Mouse (Mus musculus) heart, embryonic 11.5 days (tissue): ENCODE data around the gene C9. TPM values are rescaled to one million over a fixed set of nuclear protein-coding genes. Genes with fewer than 3 reads are reported as not detected.

ENCODE experiments used
- ATAC-seq: fragments of 200-750 bp; cut with Nextera tagmentation; replicated peaks from 2 replicates; pipeline ENCODE4 v1.8.0; 2017; ENCODE audit warnings: moderate library complexity; ENCODE audit not compliant: insufficient number of reproducible peaks, low FRiP score, low TSS enrichment
- H3K27ac ChIP-seq: fragments of 300-500 bp; sonication (generic); 2 replicates; pipeline ENCODE4 v1.5.1; 2014; ENCODE audit warnings: mild to moderate bottlenecking, low read depth, low read length
- H3K27me3 ChIP-seq: fragments of 300-500 bp; sonication (generic); 2 replicates; pipeline ENCODE4 v1.6.1; 2014; ENCODE audit warnings: mild to moderate bottlenecking, low read length, mixed read lengths; ENCODE audit not compliant: control insufficient read depth, insufficient read depth
- H3K36me3 ChIP-seq: fragments of 300-500 bp; sonication (generic); 2 replicates; pipeline ENCODE4 v1.6.1; 2014; ENCODE audit warnings: mild to moderate bottlenecking, low read length, moderate library complexity, mixed read lengths; ENCODE audit not compliant: control insufficient read depth, insufficient read depth
- H3K4me1 ChIP-seq: fragments of 300-500 bp; sonication (generic); 2 replicates; pipeline ENCODE4 v1.6.1; 2014; ENCODE audit warnings: low read length; ENCODE audit not compliant: control insufficient read depth, insufficient read depth
- H3K4me2 ChIP-seq: fragments of 300-500 bp; sonication (generic); 2 replicates; pipeline ENCODE4 v1.6.1; 2014; ENCODE audit warnings: mild to moderate bottlenecking, moderate library complexity
- H3K4me3 ChIP-seq: fragments of 300-500 bp; sonication (generic); 2 replicates; pipeline ENCODE4 v1.5.1; 2014; ENCODE audit warnings: low read depth, low read length
- H3K9ac ChIP-seq: fragments of 300-500 bp; sonication (generic); 2 replicates; pipeline ENCODE4 v1.6.1; 2014; ENCODE audit warnings: mild to moderate bottlenecking, low read depth, low read length, moderate library complexity
- H3K9me3 ChIP-seq: fragments of 300-500 bp; sonication (generic); replicated peaks from 2 replicates; pipeline ENCODE4 v1.6.1; 2016; ENCODE audit warnings: low read length; ENCODE audit not compliant: control insufficient read depth
- WGBS: fragments of 180-500 bp; shearing (Covaris S2); extraction: QIAGEN DNeasy Blood & Tissue Kit; methylation state at CpG from one replicate; pipeline ENCODE4 v1.1.7; 2014; ENCODE audit not compliant: insufficient replicate concordance; 5-methylcytosine and 5-hydroxymethylcytosine counted together
- polyA plus RNA-seq: library from polyadenylated mRNA; unstranded; fragments of >200 nt; fragmentation: Nextera tagmentation; extraction: Ambion mirVana; gene quantifications from 2 replicates; pipeline ENCODE4 v1.2.1, GENCODE M21; 2014

C9 gene
- polyA plus RNA-seq, 1 experiment from 2014 or later = not detected

GRCm38 (mm10) chr15:6411334-6411733, 33.8 kb upstream of the C9 start:
- no peaks in the 10 kb centered on the region for H3K36me3 ChIP-seq
- H3K27me3 ChIP-seq = no peaks in the 10 kb centered on the region
- no peak overlapping the region for H3K4me2 ChIP-seq
- no peak overlapping the region for H3K4me3 ChIP-seq
- peaks cover 8% of the 10 kb centered on the region; the same call in 1 of the 2 replicates for H3K4me1 ChIP-seq
- H3K9ac ChIP-seq = no peak overlapping the region
- H3K9me3 ChIP-seq = no peaks in the 10 kb centered on the region
- 69% methylated on average over 6 of the region's 6 CpGs for WGBS
- no peak overlapping the region for H3K27ac ChIP-seq
- ATAC-seq = no peak

- Histone ChIP-seq H3K9me3 (no peaks in the 10 kb centered on the region), H3K27me3 (no peaks in the 10 kb centered on the region), H3K27ac (no peak overlapping the region), H3K36me3 (peaks cover 8% of the 10 kb centered on the region), H3K9ac (no peak overlapping the region), H3K4me1 (peaks cover 8% of the 10 kb centered on the region; the same call in 1 of the 2 replicates), H3K4me3 (no peak overlapping the region), H3K4me2 (no peak overlapping the region)
- no peak for ATAC-seq
- WGBS = 85% methylated on average over 5 of the region's 5 CpGs
Observed at GRCm38 (mm10) chr15:6415317-6415716, 29.8 kb upstream of the C9 start.

GRCm38 (mm10) chr15:6431777-6432176, 13.3 kb upstream of the C9 start:
- no peak overlapping the region for H3K4me3 ChIP-seq
- H3K36me3 ChIP-seq = peaks cover 11% of the 10 kb centered on the region
- no peak for ATAC-seq
- WGBS = 84% methylated on average over 7 of the region's 7 CpGs
- H3K27ac ChIP-seq = no peak overlapping the region
- no peak overlapping the region for H3K4me2 ChIP-seq
- no peaks in the 10 kb centered on the region for H3K27me3 ChIP-seq
- no peak overlapping the region for H3K9ac ChIP-seq
- no peaks in the 10 kb centered on the region for H3K9me3 ChIP-seq
- no peaks in the 10 kb centered on the region for H3K4me1 ChIP-seq

- Histone ChIP-seq H3K27ac (no peak overlapping the region), H3K4me1 (no peaks in the 10 kb centered on the region), H3K4me3 (no peak overlapping the region), H3K4me2 (no peak overlapping the region), H3K27me3 (no peaks in the 10 kb centered on the region), H3K9ac (no peak overlapping the region), H3K36me3 (peaks cover 11% of the 10 kb centered on the region), H3K9me3 (no peaks in the 10 kb centered on the region)
- no peak for ATAC-seq
- WGBS = 87% methylated on average over 7 of the region's 7 CpGs
Observed at GRCm38 (mm10) chr15:6432411-6432810, 12.7 kb upstream of the C9 start.

- 85% methylated on average over 7 of the region's 7 CpGs for WGBS
- Histone ChIP-seq H3K4me3 (no peak overlapping the region), H3K27ac (no peak overlapping the region), H3K4me2 (no peak overlapping the region), H3K9ac (no peak overlapping the region), H3K4me1 (no peaks in the 10 kb centered on the region), H3K27me3 (no peaks in the 10 kb centered on the region), H3K36me3 (peaks cover 7% of the 10 kb centered on the region), H3K9me3 (no peaks in the 10 kb centered on the region)
- ATAC-seq = no peak
Observed at GRCm38 (mm10) chr15:6435281-6435680, 9.8 kb upstream of the C9 start.

- H3K36me3 ChIP-seq = peaks cover 7% of the 10 kb centered on the region
- ATAC-seq = no peak
- 46% methylated on average over 2 of the region's 2 CpGs for WGBS
Observed at GRCm38 (mm10) chr15:6435773-6436172, 9.4 kb upstream of the C9 start.

GRCm38 (mm10) chr15:6438685-6439084, 6.4 kb upstream of the C9 start:
- ATAC-seq = no peak
- Histone ChIP-seq H3K4me3 (no peak overlapping the region), H3K9ac (no peak overlapping the region), H3K27ac (no peak overlapping the region), H3K36me3 (peaks cover 7% of the 10 kb centered on the region), H3K27me3 (no peaks in the 10 kb centered on the region), H3K4me2 (no peak overlapping the region), H3K4me1 (no peaks in the 10 kb centered on the region), H3K9me3 (no peaks in the 10 kb centered on the region)
- 73% methylated on average over 3 of the region's 3 CpGs for WGBS

More at GRCm38 (mm10) chr15:6435773-6436172, 9.4 kb upstream of the C9 start:
- Histone ChIP-seq H3K9me3 (no peaks in the 10 kb centered on the region), H3K27ac (no peak overlapping the region), H3K9ac (no peak overlapping the region), H3K4me1 (no peaks in the 10 kb centered on the region), H3K4me2 (no peak overlapping the region), H3K4me3 (no peak overlapping the region), H3K27me3 (no peaks in the 10 kb centered on the region)

- WGBS = 64% methylated on average over 2 of the region's 2 CpGs
- ATAC-seq = no peak
Observed at GRCm38 (mm10) chr15:6444452-6444851, 675 bp upstream of the C9 start.

GRCm38 (mm10) chr15:6446181-6446580, 1.1 kb downstream of the C9 start:
- whole genome bisulfite sequencing = 85% methylated on average over 1 of the region's 1 CpGs
- H3K36me3 ChIP-seq = no peaks in the 10 kb centered on the region
- H3K4me3 ChIP-seq = no peak overlapping the region
- H3K9ac ChIP-seq = no peak overlapping the region
- H3K4me1 ChIP-seq = peaks cover 7% of the 10 kb centered on the region; the same call in 1 of the 2 replicates
- H3K27ac ChIP-seq = no peak overlapping the region
- ATAC-seq = no peak
- H3K27me3 ChIP-seq = no peaks in the 10 kb centered on the region
- H3K9me3 ChIP-seq = no peaks in the 10 kb centered on the region
- H3K4me2 ChIP-seq = no peak overlapping the region

More at GRCm38 (mm10) chr15:6444452-6444851, 675 bp upstream of the C9 start:
- Histone ChIP-seq H3K9ac (no peak overlapping the region), H3K27me3 (no peaks in the 10 kb centered on the region), H3K36me3 (no peaks in the 10 kb centered on the region), H3K4me1 (peaks cover 7% of the 10 kb centered on the region; the same call in 1 of the 2 replicates), H3K4me3 (no peak overlapping the region), H3K4me2 (no peak overlapping the region), H3K9me3 (no peaks in the 10 kb centered on the region), H3K27ac (no peak overlapping the region)
